In genomic region chr4:148816556-148816955, GRCm38 (mm10) we compare ENCODE assay signal across 12 mouse cellular contexts. TPM values are rescaled to one million over a fixed set of nuclear protein-coding genes. Genes with fewer than 3 reads are reported as not detected.
DNase-seq lines count a peak whose midpoint lies in the region; ATAC-seq lines count a peak whose summit lies in the region.
"Had no signal": no experiment of that assay in that cellular context is flagged by ENCODE, and none has a peak within 500 bp of the region (broad histone marks: within the 10 kb centered on the region; RNA-seq: fewer than 3 reads in every experiment).

No protein-coding gene starts in this region.

- no peaks in the 10 kb centered on the region for H3K36me3 ChIP-seq in heart, embryonic 13.5 days
- H3K36me3 ChIP-seq in embryonic facial prominence, embryonic 12.5 days: no peaks in the 10 kb centered on the region
- H3K36me3 ChIP-seq in limb, embryonic 13.5 days: no peaks in the 10 kb centered on the region
- H3K36me3 ChIP-seq: liver, embryonic 13.5 days had no signal

- H3K27ac ChIP-seq in heart, embryonic 13.5 days (replicated peaks): no peak overlapping the region
- H3K27ac ChIP-seq in embryonic facial prominence, embryonic 12.5 days: no peak overlapping the region
- no peak overlapping the region for H3K27ac ChIP-seq in limb, embryonic 13.5 days
- H3K27ac ChIP-seq: liver, embryonic 13.5 days had no signal

- peak overlapping the region; percentile 6 for H3K4me2 ChIP-seq in heart, embryonic 13.5 days
- peak overlapping the region; percentile 14; the same call in 1 of the 2 replicates for H3K4me2 ChIP-seq in embryonic facial prominence, embryonic 12.5 days (replicated peaks)
- H3K4me2 ChIP-seq in limb, embryonic 13.5 days (replicated peaks): peak overlapping the region; percentile 34
- H3K4me2 ChIP-seq: liver, embryonic 13.5 days had no signal

- H3K9ac ChIP-seq in heart, embryonic 13.5 days: 0 out of 2 replicates have a peak overlapping the region, but pooled peaks have one; percentile 53
- no peak overlapping the region for H3K9ac ChIP-seq in embryonic facial prominence, embryonic 12.5 days
- H3K9ac ChIP-seq in limb, embryonic 13.5 days: no peak overlapping the region
- H3K9ac ChIP-seq: liver, embryonic 13.5 days had no signal

- no peak for DNase-seq in heart, adult 8-10 months (ENCODE audit: low spot score)
- peak; percentile 43 for DNase-seq in ES-CJ7 (ENCODE audit: low read depth, low spot score)
- DNase-seq in urinary bladder, postnatal 10 days (ENCODE audit: low spot score): no peak
- no peak for DNase-seq in gastrocnemius, postnatal 4 days (ENCODE audit: low spot score in 2 of 2)
- no peak for DNase-seq in adrenal gland, adult 18-20 months (ENCODE audit: low spot score in 2 of 2)
- DNase-seq: adrenal gland, postnatal 14 days; cerebellum, adult 9-11 months; liver, embryonic 13.5 days had no signal

- H3K27me3 ChIP-seq in heart, embryonic 13.5 days (replicated peaks): peaks cover 16% of the 10 kb centered on the region
- peaks cover 63% of the 10 kb centered on the region for H3K27me3 ChIP-seq in embryonic facial prominence, embryonic 12.5 days
- peaks cover 60% of the 10 kb centered on the region for H3K27me3 ChIP-seq in limb, embryonic 13.5 days

- H3K4me1 ChIP-seq in heart, embryonic 13.5 days: peaks cover 86% of the 10 kb centered on the region
- H3K4me1 ChIP-seq in embryonic facial prominence, embryonic 12.5 days: peaks cover 4% of the 10 kb centered on the region; the same call in 1 of the 2 replicates
- peaks cover 12% of the 10 kb centered on the region for H3K4me1 ChIP-seq in limb, embryonic 13.5 days
- H3K4me1 ChIP-seq: liver, embryonic 13.5 days had no signal

- H3K9me3 ChIP-seq in heart, embryonic 13.5 days: no peaks in the 10 kb centered on the region
- no peaks in the 10 kb centered on the region for H3K9me3 ChIP-seq in embryonic facial prominence, embryonic 12.5 days
- H3K9me3 ChIP-seq in limb, embryonic 13.5 days: no peaks in the 10 kb centered on the region; the same call in 1 of the 2 replicates
- H3K9me3 ChIP-seq: liver, embryonic 13.5 days had no signal

- ATAC-seq in heart, embryonic 13.5 days (ENCODE audit: extremely low read depth, insufficient number of reproducible peaks, low FRiP score, low TSS enrichment): no peak
- ATAC-seq in embryonic facial prominence, embryonic 12.5 days (ENCODE audit: insufficient number of reproducible peaks, insufficient read depth, low FRiP score, low TSS enrichment): no peak
- no peak for ATAC-seq in limb, embryonic 13.5 days (ENCODE audit: low FRiP score, low read depth)
- ATAC-seq: intestine, postnatal 0 days had no signal

- H3K4me3 ChIP-seq in heart, embryonic 13.5 days: no peak overlapping the region
- H3K4me3 ChIP-seq in embryonic facial prominence, embryonic 12.5 days: no peak overlapping the region
- H3K4me3 ChIP-seq in limb, embryonic 13.5 days: 0 out of 2 replicates have a peak overlapping the region, but pooled peaks have one; percentile 7
- H3K4me3 ChIP-seq: liver, embryonic 13.5 days had no signal

- WGBS in heart, embryonic 13.5 days: 16% methylated on average over 14 of the region's 14 CpGs
- WGBS in embryonic facial prominence, embryonic 12.5 days: 6% methylated on average over 14 of the region's 14 CpGs
- 10% methylated on average over 14 of the region's 14 CpGs for WGBS in limb, embryonic 13.5 days

RNA-seq across cellular contexts. Expression of gene Casz1, which starts 12.3 kb away (rescaled TPM):
- polyA plus RNA-seq in heart, embryonic 13.5 days (2015; fragmentation: Nextera tagmentation; extraction: Ambion mirVana): 18.3 and 20.2 TPM in 2 replicates
- 10 to 100 TPM; 40.6 to 49.5 (median 47.3) TPM for total RNA-seq in heart, adult 8-10 months (2022)
- polyA plus RNA-seq in embryonic facial prominence, embryonic 12.5 days (2016; fragmentation: Nextera tagmentation; extraction: Ambion mirVana): 4.5 and 4.6 TPM in 2 replicates
- polyA plus RNA-seq in limb, embryonic 13.5 days (2015; fragmentation: Nextera tagmentation; extraction: Ambion mirVana): 4.1 and 4.5 TPM in 2 replicates
- total RNA-seq in gastrocnemius, postnatal 4 days (2021): 10 to 100 TPM; 51.6 to 53.4 TPM
- 1 to 10 TPM; 4.8 to 6.5 TPM for total RNA-seq in adrenal gland, adult 18-20 months (2021)

Comparison
In these comparisons a context has a peak if more than half of its experiments do, and no peak if none do; other contexts are left out.
1. RNA of gene Casz1, which starts 12.3 kb away (total RNA-seq): 51.6 to 53.4 TPM in gastrocnemius, postnatal 4 days and 40.6 to 49.5 TPM in heart, adult 8-10 months; 4.8 to 6.5 TPM in adrenal gland, adult 18-20 months; every median in the first group is over 4 times any median in the second.
2. Peak in every context shown above with its lines, with median percentiles within 50 percentile points of each other: H3K4me2 ChIP-seq.